Mouse (Mus musculus) heart, adult 2 months (tissue): ENCODE results near the gene Nhp2. TPM values are rescaled to one million over a fixed set of nuclear protein-coding genes. Genes with fewer than 3 reads are reported as not detected.
A peak's percentile ranks its signal among the peaks of the same experiment; 100 is the strongest.
"Not testable (repeated sequence)": the region's sequence is repeated elsewhere in the genome, so short reads cannot be mapped to it uniquely, and the experiment has no call there.

Experiments
- DNase-seq, 2 experiments: peaks; one replicate each; pipeline ENCODE4 v3.0.0; 2021
- H3K27ac ChIP-seq: fragments of 200-600 bp; 2 replicates; pipeline ENCODE4 v1.8.1; 2022
- H3K27me3 ChIP-seq: fragments of 200-500 bp; 2 replicates; pipeline ENCODE4 v1.6.1; 2012; ENCODE audit warnings: mild to moderate bottlenecking, low read length, inconsistent platforms, mixed read lengths; ENCODE audit not compliant: control insufficient read depth, insufficient read depth
- H3K36me3 ChIP-seq: fragments of 200-500 bp; 2 replicates; pipeline ENCODE4 v1.6.1; 2012; ENCODE audit warnings: low read length, inconsistent platforms; ENCODE audit not compliant: control insufficient read depth, insufficient read depth
- H3K4me1 ChIP-seq: fragments of 200-500 bp; 2 replicates; pipeline ENCODE4 v1.6.1; 2011; ENCODE audit warnings: low read length; ENCODE audit not compliant: control insufficient read depth, insufficient read depth
- H3K4me3 ChIP-seq: fragments of 200-600 bp; 2 replicates; pipeline ENCODE4 v1.8.1; 2022
- H3K79me2 ChIP-seq: fragments of 200-500 bp; replicated peaks from 2 replicates; pipeline ENCODE4 v1.6.1; 2012; ENCODE audit warnings: mild to moderate bottlenecking, inconsistent platforms, low read length, moderate library complexity, mixed read lengths; ENCODE audit not compliant: control insufficient read depth, insufficient read depth
- H3K9ac ChIP-seq: fragments of 200-500 bp; 2 replicates; pipeline ENCODE4 v1.6.1; 2012; ENCODE audit warnings: low read depth, mild to moderate bottlenecking, control low read depth, inconsistent platforms, low read length, mixed read lengths
- CTCF ChIP-seq: fragments of 200-600 bp; IDR thresholded peaks from 2 replicates; pipeline ENCODE4 v1.8.1; 2022; ENCODE audit warnings: antibody characterized with exemption, mild to moderate bottlenecking, moderate library complexity
- EP300 ChIP-seq: fragments of 200-500 bp; IDR thresholded peaks from 2 replicates; pipeline ENCODE4 v1.6.1; 2011; ENCODE audit warnings: low read depth, low read length, control low read depth; ENCODE audit not compliant: insufficient read depth
- POLR2A ChIP-seq: fragments of 200-500 bp; IDR thresholded peaks from 2 replicates; pipeline ENCODE4 v1.6.1; 2011; ENCODE audit warnings: mild to moderate bottlenecking, low read depth, low read length, control low read depth; ENCODE audit not compliant: insufficient read depth
- WGBS: fragments of 180-500 bp; shearing (Covaris S2); methylation state at CpG from one replicate; pipeline ENCODE4 v1.1.7; 2018; 5-methylcytosine and 5-hydroxymethylcytosine counted together
- intact Hi-C: fragments of 180-260 bp; cut with DNase I; formaldehyde crosslinking; loops from one replicate; pipeline ENCODE4 v1.15.1; 2025
- polyA plus RNA-seq: library from polyadenylated mRNA; depleted of rRNA; stranded (reverse); fragments of >200 nt; gene quantifications from 2 replicates; pipeline ENCODE4 v1.2.3, GENCODE M21; 2012
- total RNA-seq, 2 experiments: library from RNA; stranded (reverse); gene quantifications; 2 replicates each; pipeline ENCODE4 v1.2.3; 2021

Gene Nhp2
- total and polyA plus RNA-seq, 3 experiments, result 18.4 to 24.8 (median 19.0) TPM

- Histone ChIP-seq H3K4me3 (peak overlapping the region; percentile 88), H3K9ac (peak overlapping the region; percentile 66), H3K36me3 (peaks cover 20% of the 10 kb centered on the region), H3K4me1 (no peaks in the 10 kb centered on the region; the same call in 1 of the 2 replicates), H3K79me2 (no peaks in the 10 kb centered on the region), H3K27me3 (no peaks in the 10 kb centered on the region), H3K27ac (peak overlapping the region; percentile 89)
- TF ChIP-seq EP300, result no peak
- TF ChIP-seq CTCF, result no peak
- intact Hi-C loops, result loop anchor here (2.0 to 10.0 kb wide), 2 partner anchors 22 to 398 kb away; partner anchors contain the start of genes Cdkl3, Phykpl and Ube2b
- WGBS, result 6% methylated on average over 15 of the region's 15 CpGs
- DNase-seq, result no peak
Measured at GRCm38 (mm10) chr11:51607096-51607738, 12.3 kb upstream of the Nhp2 start.

GRCm38 (mm10) chr11:51609266-51609909, 10.1 kb upstream of the Nhp2 start:
- 72% methylated on average over 3 of the region's 3 CpGs for WGBS
- H3K79me2 ChIP-seq, result no peaks in the 10 kb centered on the region
- intact Hi-C loops, result loop anchor here (10.0 kb wide), 1 partner anchor 395 kb away; the partner anchor contains the start of genes Cdkl3 and Ube2b
- no peaks in the 10 kb centered on the region; the same call in 1 of the 2 replicates for H3K4me1 ChIP-seq
- TF ChIP-seq POLR2A (no peak), EP300 (no peak), CTCF (no peak)
- no peak overlapping the region for H3K9ac ChIP-seq
- H3K27me3 ChIP-seq, result no peaks in the 10 kb centered on the region
- DNase-seq, result no peak
- H3K27ac ChIP-seq, result no peak overlapping the region
- H3K36me3 ChIP-seq, result peaks cover 8% of the 10 kb centered on the region
- H3K4me3 ChIP-seq, result no peak overlapping the region

- intact Hi-C loops, result loop anchor here (10.0 kb wide), 1 partner anchor 395 kb away; the partner anchor contains the start of genes Cdkl3 and Ube2b
- DNase-seq, H3K79me2 ChIP-seq, H3K27me3 ChIP-seq, H3K27ac ChIP-seq, H3K36me3 ChIP-seq, H3K4me3 ChIP-seq, H3K9ac ChIP-seq, H3K4me1 ChIP-seq: not testable (repeated sequence)
- WGBS, result 77% methylated on average over 5 of the region's 5 CpGs
Measured at GRCm38 (mm10) chr11:51609940-51610339, 9.6 kb upstream of the Nhp2 start.

GRCm38 (mm10) chr11:51614256-51614655, 5.3 kb upstream of the Nhp2 start:
- WGBS, result 75% methylated on average over 8 of the region's 8 CpGs
- no peak overlapping the region for H3K9ac ChIP-seq
- H3K4me1 ChIP-seq, result peaks cover 4% of the 10 kb centered on the region
- DNase-seq, result no peak
- no peak overlapping the region for H3K27ac ChIP-seq
- intact Hi-C loops, result no loop called here
- H3K36me3 ChIP-seq, result no peaks in the 10 kb centered on the region
- no peaks in the 10 kb centered on the region for H3K27me3 ChIP-seq
- TF ChIP-seq CTCF (no peak), EP300 (no peak), POLR2A (no peak)
- no peaks in the 10 kb centered on the region for H3K79me2 ChIP-seq
- no peak overlapping the region for H3K4me3 ChIP-seq

- Histone ChIP-seq H3K27me3 (no peaks in the 10 kb centered on the region), H3K27ac (peak overlapping the region; percentile 95), H3K4me3 (peak overlapping the region; percentile 39), H3K79me2 (no peaks in the 10 kb centered on the region), H3K4me1 (peaks cover 4% of the 10 kb centered on the region), H3K36me3 (no peaks in the 10 kb centered on the region), H3K9ac (peak overlapping the region; percentile 79)
- DNase-seq, result no peak
- TF ChIP-seq EP300, result no peak
- TF ChIP-seq CTCF, result no peak
- TF ChIP-seq POLR2A, result no peak
- intact Hi-C loops, result loop anchor here (5.0 kb wide), 1 partner anchor 142 kb away; no protein-coding TSS in a partner anchor
- 20% methylated on average over 7 of the region's 7 CpGs for WGBS
Measured at GRCm38 (mm10) chr11:51615129-51615528, 4.4 kb upstream of the Nhp2 start.

- peak overlapping the region; percentile 95 for H3K27ac ChIP-seq
- peak overlapping the region; percentile 39 for H3K4me3 ChIP-seq
- no peaks in the 10 kb centered on the region for H3K27me3 ChIP-seq
- H3K79me2 ChIP-seq, result no peaks in the 10 kb centered on the region
- intact Hi-C loops, result loop anchor here (5.0 kb wide), 1 partner anchor 142 kb away; no protein-coding TSS in a partner anchor
- peaks cover 4% of the 10 kb centered on the region for H3K4me1 ChIP-seq
- H3K9ac ChIP-seq, result peak overlapping the region; percentile 79
- peak; percentile 81 to 84 for DNase-seq
- no peaks in the 10 kb centered on the region for H3K36me3 ChIP-seq
- 0 out of 2 replicates have a peak, but pooled peaks have one; percentile 1 for TF ChIP-seq CTCF
- TF ChIP-seq POLR2A, result peak; percentile 98
- TF ChIP-seq EP300, result 0 out of 2 replicates have a peak, but pooled peaks have one; percentile 58
- under 1% methylated on average over 14 of the region's 14 CpGs for WGBS
Measured at GRCm38 (mm10) chr11:51615601-51616000, 3.9 kb upstream of the Nhp2 start.

- H3K4me3 ChIP-seq, DNase-seq, H3K27me3 ChIP-seq, H3K36me3 ChIP-seq, H3K27ac ChIP-seq, H3K79me2 ChIP-seq, H3K9ac ChIP-seq, H3K4me1 ChIP-seq: not testable (repeated sequence)
- intact Hi-C loops, result loop anchor here (5.0 kb wide), 1 partner anchor 141 kb away; no protein-coding TSS in a partner anchor
- 90% methylated on average over 7 of the region's 7 CpGs for WGBS
Measured at GRCm38 (mm10) chr11:51616113-51616512, 3.4 kb upstream of the Nhp2 start.
